Mouse (Mus musculus) megakaryocyte, embryonic 14.5 days (primary cell): ENCODE results near the gene Tubgcp5.

Experiments
- FLI1 ChIP-seq: IDR thresholded peaks from 2 replicates; pipeline ENCODE4 v1.6.1; 2012; ENCODE audit warnings: low read length, inconsistent platforms, mixed read lengths
- GATA1 ChIP-seq: IDR thresholded peaks from 3 replicates; pipeline ENCODE4 v1.6.1; 2012; ENCODE audit warnings: mixed read lengths, low read length, inconsistent platforms, borderline replicate concordance

GRCm38 (mm10) chr7:55849948-55850571, 56.1 kb downstream of the Tubgcp5 start:
- TF ChIP-seq GATA1 (no peak), FLI1 (no peak)
